Mouse (Mus musculus) heart, postnatal 0 days (tissue): Measurements from ENCODE around the gene Kcnn1.

Experiments
- CTCF ChIP-seq: IDR thresholded peaks from 2 replicates; pipeline ENCODE4 v1.5.1; 2016; ENCODE audit warnings: antibody characterized with exemption, control low read depth, low read depth
- EP300 ChIP-seq: IDR thresholded peaks from 2 replicates; pipeline ENCODE4 v1.6.1; 2016; ENCODE audit warnings: antibody characterized with exemption, low read depth

GRCm38 (mm10) chr8:70865350-70866000 lies 2.4 kb upstream of the Kcnn1 start:
- no peak for TF ChIP-seq CTCF
- no peak for TF ChIP-seq EP300
